In genomic region chr17:7825416-7825815, GRCm38 (mm10) we compare ENCODE assay signal across 14 mouse cellular contexts. TPM values are rescaled to one million over a fixed set of nuclear protein-coding genes. Genes with fewer than 3 reads are reported as not detected.
DNase-seq lines count a peak whose midpoint lies in the region; ATAC-seq and TF ChIP-seq lines count a peak whose summit lies in the region.
"Had no signal": no experiment of that assay in that cellular context is flagged by ENCODE, and none has a peak within 500 bp of the region (broad histone marks: within the 10 kb centered on the region; RNA-seq: fewer than 3 reads in every experiment).

No protein-coding gene starts in this region.

- H3K36me3 ChIP-seq in hindbrain, postnatal 0 days (ENCODE audit: insufficient read depth, low read length) = no peaks in the 10 kb centered on the region
- no peaks in the 10 kb centered on the region for H3K36me3 ChIP-seq in hindbrain, embryonic 10.5 days
- H3K36me3 ChIP-seq in heart, embryonic 12.5 days = no peaks in the 10 kb centered on the region
- H3K36me3 ChIP-seq in limb, embryonic 14.5 days (ENCODE audit: control insufficient read depth, insufficient read depth, low read length) = no peaks in the 10 kb centered on the region
- no peaks in the 10 kb centered on the region for H3K36me3 ChIP-seq in stomach, embryonic 15.5 days
- no peaks in the 10 kb centered on the region for H3K36me3 ChIP-seq in midbrain, embryonic 10.5 days
- H3K36me3 ChIP-seq in hindbrain, embryonic 12.5 days = no peaks in the 10 kb centered on the region
- H3K36me3 ChIP-seq: midbrain, embryonic 12.5 days had no signal

- no peak for ATAC-seq in hindbrain, postnatal 0 days
- no peak for ATAC-seq in heart, embryonic 12.5 days (ENCODE audit: insufficient number of reproducible peaks, low FRiP score)
- no peak for ATAC-seq in limb, embryonic 14.5 days (ENCODE audit: low FRiP score, low read depth)
- ATAC-seq in stomach, embryonic 15.5 days (ENCODE audit: insufficient read depth, low FRiP score, low read depth) = no peak
- no peak for ATAC-seq in hindbrain, embryonic 12.5 days (ENCODE audit: low FRiP score)

- no peak overlapping the region for H3K9ac ChIP-seq in hindbrain, postnatal 0 days (replicated peaks; ENCODE audit: low read length)
- no peak overlapping the region for H3K9ac ChIP-seq in heart, embryonic 12.5 days
- H3K9ac ChIP-seq in limb, embryonic 14.5 days (ENCODE audit: low read depth, low read length, severe bottlenecking) = no peak overlapping the region
- no peak overlapping the region for H3K9ac ChIP-seq in stomach, embryonic 15.5 days
- no peak overlapping the region for H3K9ac ChIP-seq in hindbrain, embryonic 12.5 days
- H3K9ac ChIP-seq: midbrain, embryonic 12.5 days had no signal

- 55% methylated on average over 9 of the region's 9 CpGs for WGBS in hindbrain, postnatal 0 days
- WGBS in hindbrain, embryonic 10.5 days = 71% methylated on average over 9 of the region's 9 CpGs
- WGBS in heart, embryonic 12.5 days = 28% methylated on average over 9 of the region's 9 CpGs
- WGBS in limb, embryonic 14.5 days = 50% methylated on average over 9 of the region's 9 CpGs
- 51% methylated on average over 9 of the region's 9 CpGs for WGBS in stomach, embryonic 15.5 days
- 71% methylated on average over 9 of the region's 9 CpGs for WGBS in midbrain, embryonic 10.5 days
- WGBS in hindbrain, embryonic 12.5 days = 61% methylated on average over 9 of the region's 9 CpGs

- H3K9me3 ChIP-seq in hindbrain, postnatal 0 days (ENCODE audit: low read length) = no peaks in the 10 kb centered on the region
- no peaks in the 10 kb centered on the region for H3K9me3 ChIP-seq in hindbrain, embryonic 10.5 days
- no peaks in the 10 kb centered on the region for H3K9me3 ChIP-seq in heart, embryonic 12.5 days (replicated peaks)
- H3K9me3 ChIP-seq in limb, embryonic 14.5 days (ENCODE audit: control insufficient read depth, low read length) = no peaks in the 10 kb centered on the region
- no peaks in the 10 kb centered on the region for H3K9me3 ChIP-seq in stomach, embryonic 15.5 days
- H3K9me3 ChIP-seq in midbrain, embryonic 10.5 days (replicated peaks) = no peaks in the 10 kb centered on the region
- H3K9me3 ChIP-seq in hindbrain, embryonic 12.5 days (replicated peaks) = no peaks in the 10 kb centered on the region
- H3K9me3 ChIP-seq: midbrain, embryonic 12.5 days had no signal

- DNase-seq in hindbrain, postnatal 0 days (ENCODE audit: low spot score) = peak; percentile 12
- no peak for DNase-seq in hindbrain, embryonic 10.5 days (ENCODE audit: low spot score)
- no peak for DNase-seq in limb, embryonic 14.5 days (ENCODE audit: low spot score)
- no peak for DNase-seq in midbrain, embryonic 10.5 days (ENCODE audit: low spot score)
- DNase-seq in cerebellum, adult 11-12 months = no peak
- DNase-seq: cerebellum, adult 8-10 months; kidney, adult 2 months; thymus, postnatal 4 days had no signal

- no peak overlapping the region for H3K27ac ChIP-seq in hindbrain, postnatal 0 days
- no peak overlapping the region for H3K27ac ChIP-seq in hindbrain, embryonic 10.5 days
- no peak overlapping the region for H3K27ac ChIP-seq in heart, embryonic 12.5 days (ENCODE audit: poor library complexity, severe bottlenecking)
- H3K27ac ChIP-seq in limb, embryonic 14.5 days (replicated peaks; ENCODE audit: low read depth, low read length) = no peak overlapping the region
- H3K27ac ChIP-seq in stomach, embryonic 15.5 days = no peak overlapping the region
- no peak overlapping the region for H3K27ac ChIP-seq in midbrain, embryonic 10.5 days (replicated peaks)
- H3K27ac ChIP-seq in hindbrain, embryonic 12.5 days = no peak overlapping the region
- H3K27ac ChIP-seq: midbrain, embryonic 12.5 days had no signal

- 0 out of 2 replicates have a peak overlapping the region, but pooled peaks have one; percentile 7 for H3K4me2 ChIP-seq in hindbrain, postnatal 0 days (ENCODE audit: low read depth, low read length)
- peak overlapping the region; percentile 24 for H3K4me2 ChIP-seq in heart, embryonic 12.5 days
- peak overlapping the region; percentile 96; the same call in 1 of the 2 replicates for H3K4me2 ChIP-seq in limb, embryonic 14.5 days (replicated peaks; ENCODE audit: low read depth, low read length, severe bottlenecking)
- H3K4me2 ChIP-seq in stomach, embryonic 15.5 days = peak overlapping the region; percentile 16
- no peak overlapping the region for H3K4me2 ChIP-seq in hindbrain, embryonic 12.5 days (replicated peaks)
- H3K4me2 ChIP-seq: liver, embryonic 11.5 days; midbrain, embryonic 12.5 days had no signal

- peaks cover 11% of the 10 kb centered on the region for H3K27me3 ChIP-seq in hindbrain, postnatal 0 days (ENCODE audit: insufficient read depth, low read length)
- H3K27me3 ChIP-seq in hindbrain, embryonic 10.5 days (ENCODE audit: insufficient read depth, poor library complexity, severe bottlenecking) = peaks cover 52% of the 10 kb centered on the region
- peaks cover 66% of the 10 kb centered on the region for H3K27me3 ChIP-seq in heart, embryonic 12.5 days (replicated peaks)
- H3K27me3 ChIP-seq in limb, embryonic 14.5 days (ENCODE audit: control insufficient read depth, insufficient read depth, low read length) = peaks cover 31% of the 10 kb centered on the region
- peaks cover 14% of the 10 kb centered on the region for H3K27me3 ChIP-seq in stomach, embryonic 15.5 days (replicated peaks)
- H3K27me3 ChIP-seq in midbrain, embryonic 10.5 days (ENCODE audit: low read depth, poor library complexity, severe bottlenecking) = peaks cover 52% of the 10 kb centered on the region
- peaks cover 42% of the 10 kb centered on the region for H3K27me3 ChIP-seq in hindbrain, embryonic 12.5 days

- no peak overlapping the region for H3K4me3 ChIP-seq in hindbrain, postnatal 0 days (ENCODE audit: low read length)
- no peak overlapping the region for H3K4me3 ChIP-seq in hindbrain, embryonic 10.5 days
- no peak overlapping the region for H3K4me3 ChIP-seq in heart, embryonic 12.5 days
- H3K4me3 ChIP-seq in limb, embryonic 14.5 days (replicated peaks; ENCODE audit: low read length) = peak overlapping the region; percentile 15
- H3K4me3 ChIP-seq in stomach, embryonic 15.5 days (replicated peaks) = peak overlapping the region; percentile 6; the same call in 1 of the 2 replicates
- no peak overlapping the region for H3K4me3 ChIP-seq in midbrain, embryonic 10.5 days
- no peak overlapping the region for H3K4me3 ChIP-seq in hindbrain, embryonic 12.5 days
- H3K4me3 ChIP-seq: erythroblast, embryonic 14.5 days; midbrain, embryonic 12.5 days had no signal

- no peak for TF ChIP-seq CTCF in hindbrain, postnatal 0 days (IDR thresholded peaks at IDR 0.05; ENCODE audit: low read depth)

- H3K4me1 ChIP-seq in hindbrain, postnatal 0 days (ENCODE audit: insufficient read depth, low read length) = peaks cover 4% of the 10 kb centered on the region; the same call in 1 of the 2 replicates
- peaks cover 16% of the 10 kb centered on the region for H3K4me1 ChIP-seq in hindbrain, embryonic 10.5 days (replicated peaks)
- peaks cover 17% of the 10 kb centered on the region for H3K4me1 ChIP-seq in heart, embryonic 12.5 days (replicated peaks)
- H3K4me1 ChIP-seq in limb, embryonic 14.5 days (ENCODE audit: control insufficient read depth, insufficient read depth, low read length) = peaks cover 6% of the 10 kb centered on the region; the same call in 1 of the 2 replicates
- H3K4me1 ChIP-seq in stomach, embryonic 15.5 days = peaks cover 4% of the 10 kb centered on the region; the same call in 1 of the 2 replicates
- H3K4me1 ChIP-seq in midbrain, embryonic 10.5 days = peaks cover 17% of the 10 kb centered on the region
- H3K4me1 ChIP-seq in hindbrain, embryonic 12.5 days = peaks cover 9% of the 10 kb centered on the region

- no peak for TF ChIP-seq POLR2A in limb, embryonic 14.5 days (IDR thresholded peaks at IDR 0.05; ENCODE audit: borderline replicate concordance, extremely low read depth, insufficient read depth, insufficient read length)

RNA-seq across cellular contexts. Expression of gene Fndc1, which starts 1.7 kb away (rescaled TPM):
- total RNA-seq in hindbrain, postnatal 0 days (2014; rRNA removed) = 3.2 and 4.8 TPM in 2 replicates
- polyA plus RNA-seq in hindbrain, postnatal 0 days (2015; fragmentation: Nextera tagmentation; extraction: Ambion mirVana) = 5.6 and 7.3 TPM in 2 replicates
- polyA plus RNA-seq in hindbrain, embryonic 10.5 days (2016; fragmentation: Nextera tagmentation; extraction: Ambion mirVana) = 0.61 and 0.81 TPM in 2 replicates
- polyA plus RNA-seq in heart, embryonic 12.5 days (2016; fragmentation: Nextera tagmentation; extraction: Ambion mirVana) = 4.6 and 6.7 TPM in 2 replicates
- 58.4 and 61.9 TPM in 2 replicates for polyA plus RNA-seq in limb, embryonic 14.5 days (2012; rRNA removed)
- polyA plus RNA-seq in limb, embryonic 14.5 days (2014; fragmentation: Nextera tagmentation; extraction: Ambion mirVana) = 71.7 and 82.3 TPM in 2 replicates
- polyA plus RNA-seq in stomach, embryonic 15.5 days (2015; fragmentation: Nextera tagmentation; extraction: Ambion mirVana) = 30.1 and 37.4 TPM in 2 replicates
- polyA plus RNA-seq in midbrain, embryonic 10.5 days (2016; fragmentation: Nextera tagmentation; extraction: Ambion mirVana) = 0.38 and 0.48 TPM in 2 replicates
- polyA plus RNA-seq in hindbrain, embryonic 12.5 days (2016; fragmentation: Nextera tagmentation; extraction: Ambion mirVana) = 5.3 and 6.1 TPM in 2 replicates
- polyA plus RNA-seq: erythroblast, embryonic 14.5 days had no signal

Comparison
In these comparisons a context has a peak if more than half of its experiments do, and no peak if none do; other contexts are left out.
1. H3K4me3 ChIP-seq: peak in limb, embryonic 14.5 days (single experiment) and stomach, embryonic 15.5 days (single experiment); none in hindbrain, postnatal 0 days (single experiment), hindbrain, embryonic 10.5 days (single experiment), heart, embryonic 12.5 days (single experiment), midbrain, embryonic 10.5 days (single experiment) and hindbrain, embryonic 12.5 days (single experiment).